29 mouse cellular contexts compared by ENCODE assay signal in the genomic region with DNA sequence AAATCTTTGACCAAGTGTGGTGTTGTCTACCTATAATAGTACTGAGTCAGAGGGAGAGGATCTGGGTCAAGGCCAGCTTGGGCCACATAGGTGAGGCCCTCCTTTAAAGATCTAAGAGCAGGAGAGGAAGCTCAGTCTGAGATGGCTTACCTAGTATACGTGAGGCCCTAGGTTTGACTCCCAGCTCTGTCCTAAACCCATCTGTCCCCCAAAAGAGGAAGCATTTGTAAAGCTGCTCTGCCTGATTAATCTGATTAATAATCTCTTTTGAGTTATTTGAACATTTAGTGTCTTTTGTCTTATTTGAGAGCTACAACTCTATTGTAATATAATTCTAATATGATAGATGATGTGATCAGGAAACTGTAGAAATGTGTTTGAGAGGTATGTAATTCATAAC. TPM values are rescaled to one million over a fixed set of nuclear protein-coding genes. Genes with fewer than 3 reads are reported as not detected.
"Had no signal": no experiment of that assay in that cellular context is flagged by ENCODE, and none has a peak within 500 bp of the region (broad histone marks: within the 10 kb centered on the region; RNA-seq: fewer than 3 reads in every experiment).

No protein-coding gene starts in this region.

- H3K4me1 ChIP-seq: embryonic facial prominence, embryonic 10.5 days; embryonic facial prominence, embryonic 12.5 days; embryonic facial prominence, embryonic 13.5 days; embryonic facial prominence, embryonic 15.5 days; forebrain, embryonic 10.5 days; forebrain, embryonic 12.5 days; forebrain, embryonic 13.5 days; forebrain, embryonic 15.5 days had no signal

- H3K4me3 ChIP-seq: embryonic facial prominence, embryonic 10.5 days; embryonic facial prominence, embryonic 12.5 days; embryonic facial prominence, embryonic 13.5 days; embryonic facial prominence, embryonic 15.5 days; erythroblast, embryonic 14.5 days; forebrain, embryonic 10.5 days; forebrain, embryonic 12.5 days; forebrain, embryonic 13.5 days; forebrain, embryonic 15.5 days; gastrocnemius, adult 2 months; heart, adult 2 months had no signal

- H3K4me2 ChIP-seq: embryonic facial prominence, embryonic 12.5 days; embryonic facial prominence, embryonic 13.5 days; embryonic facial prominence, embryonic 15.5 days; forebrain, embryonic 12.5 days; forebrain, embryonic 13.5 days; forebrain, embryonic 15.5 days had no signal

- H3K27ac ChIP-seq: embryonic facial prominence, embryonic 10.5 days; embryonic facial prominence, embryonic 12.5 days; embryonic facial prominence, embryonic 13.5 days; embryonic facial prominence, embryonic 15.5 days; forebrain, embryonic 10.5 days; forebrain, embryonic 12.5 days; forebrain, embryonic 13.5 days; forebrain, embryonic 15.5 days; gastrocnemius, adult 2 months; heart, adult 2 months had no signal

- H3K9me3 ChIP-seq: embryonic facial prominence, embryonic 10.5 days; embryonic facial prominence, embryonic 12.5 days; embryonic facial prominence, embryonic 13.5 days; embryonic facial prominence, embryonic 15.5 days; forebrain, embryonic 10.5 days; forebrain, embryonic 12.5 days; forebrain, embryonic 13.5 days; forebrain, embryonic 15.5 days had no signal

- H3K27me3 ChIP-seq: embryonic facial prominence, embryonic 12.5 days; embryonic facial prominence, embryonic 13.5 days; embryonic facial prominence, embryonic 15.5 days; forebrain, embryonic 12.5 days; forebrain, embryonic 13.5 days; forebrain, embryonic 15.5 days had no signal

- ATAC-seq: forebrain, embryonic 13.5 days; forebrain, embryonic 14.5 days; forebrain, embryonic 15.5 days; forebrain, embryonic 16.5 days; forebrain, postnatal 0 days had no signal

- H3K36me3 ChIP-seq: forebrain, embryonic 15.5 days had no signal

- H3K9ac ChIP-seq: embryonic facial prominence, embryonic 12.5 days; embryonic facial prominence, embryonic 13.5 days; embryonic facial prominence, embryonic 15.5 days; forebrain, embryonic 12.5 days; forebrain, embryonic 13.5 days; forebrain, embryonic 15.5 days; forebrain, postnatal 0 days had no signal

- DNase-seq: cerebellum, adult 9-11 months; cerebellum, postnatal 10 days; cerebellum, postnatal 14 days; cerebellum, postnatal 25 days; cerebellum, postnatal 36 days; embryo, embryonic 11 days; forebrain, postnatal 0 days; gastrocnemius, adult 2 months; gastrocnemius, postnatal 10 days; gastrocnemius, postnatal 14 days; gastrocnemius, postnatal 25 days; gastrocnemius, postnatal 36 days; heart, adult 18-20 months; heart, adult 2 months had no signal

RNA-seq across cellular contexts. Expression of gene Ncapg, which starts 13.7 kb away (rescaled TPM):
- total RNA-seq: gastrocnemius, adult 18-20 months; gastrocnemius, adult 2 months; gastrocnemius, adult 8-10 months had no signal

RNA-seq across cellular contexts. Expression of gene Fam184b, which starts 44.0 kb away (rescaled TPM):
- total RNA-seq: common myeloid progenitor, adult 5-6 weeks; granulocyte monocyte progenitor cell, adult 5-6 weeks had no signal
- polyA plus RNA-seq: erythroblast, embryonic 14.5 days; heart, adult 2 months had no signal
